Mouse (Mus musculus) kidney, adult 9 months (tissue): ENCODE data around the gene Tcstv3.
"Not testable (repeated sequence)": the region's sequence is repeated elsewhere in the genome, so short reads cannot be mapped to it uniquely, and the experiment has no call there.

ENCODE experiments used
- DNase-seq: peaks from one replicate; pipeline ENCODE4 v3.0.0; 2022

Gene Tcstv3

DNA sequence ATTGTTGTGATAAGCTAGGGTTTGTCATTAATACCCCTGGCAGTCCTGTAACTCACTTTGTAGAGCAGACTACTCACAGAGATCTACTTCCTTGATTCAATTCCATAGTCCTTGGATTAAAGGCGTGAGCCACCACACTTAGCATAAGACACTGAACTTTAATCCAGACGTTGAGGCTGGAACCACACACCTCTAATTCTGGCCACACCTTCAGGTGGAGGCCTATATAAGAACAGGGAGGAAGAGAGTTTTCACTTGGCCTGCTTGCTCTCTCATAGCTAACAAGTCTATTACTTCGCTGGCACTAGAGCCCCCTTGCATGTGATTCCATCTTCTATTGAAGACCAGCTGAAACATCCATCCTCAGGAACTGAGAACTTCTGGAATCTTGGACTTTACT lies at the start of gene Tcstv3:
Gene Tcstv3, plus strand, starts transcription at position 301 of the 400 bp plus-strand sequence.
- not testable (repeated sequence) for DNase-seq

DNA sequence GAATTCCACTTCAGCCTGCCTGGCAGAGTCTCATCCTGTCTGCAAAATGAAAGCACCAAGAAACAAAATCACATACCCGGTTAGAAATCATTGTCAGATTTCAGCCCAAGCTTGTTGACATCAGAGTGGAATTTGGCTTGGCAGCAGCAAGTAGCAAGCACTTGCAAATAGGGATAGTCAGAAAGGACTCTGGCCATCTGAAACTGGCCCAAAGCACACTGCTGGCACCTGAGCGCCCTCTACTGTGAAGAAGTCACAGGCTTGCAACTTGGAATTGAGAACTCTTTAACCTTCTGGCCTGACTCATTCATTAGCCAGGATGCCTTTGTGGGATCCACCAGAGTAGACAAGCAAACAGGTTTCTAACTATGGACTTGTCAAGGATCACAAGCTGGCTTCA lies 38.8 kb upstream of the Tcstv3 start:
- peak; percentile 20 for DNase-seq

DNA sequence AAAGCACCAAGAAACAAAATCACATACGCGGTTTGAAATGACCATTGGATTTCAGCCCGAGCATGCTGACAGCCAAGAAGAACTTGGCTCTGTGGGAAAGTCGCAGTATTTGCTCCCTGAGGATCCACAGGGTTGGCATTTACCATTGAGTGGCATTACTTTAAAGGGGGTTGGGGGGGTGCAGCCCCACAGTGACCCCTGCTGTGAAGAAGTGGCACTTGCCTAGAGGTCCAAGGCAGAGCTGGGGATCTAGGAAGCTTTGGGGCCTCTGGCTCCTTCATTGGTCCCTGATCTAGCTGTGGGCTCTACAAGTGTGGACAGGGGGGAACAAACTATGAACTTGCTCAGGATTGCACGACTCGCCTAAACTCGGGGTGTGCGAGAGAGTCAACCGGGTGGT lies 37.9 kb upstream of the Tcstv3 start:
- no peak for DNase-seq

DNA sequence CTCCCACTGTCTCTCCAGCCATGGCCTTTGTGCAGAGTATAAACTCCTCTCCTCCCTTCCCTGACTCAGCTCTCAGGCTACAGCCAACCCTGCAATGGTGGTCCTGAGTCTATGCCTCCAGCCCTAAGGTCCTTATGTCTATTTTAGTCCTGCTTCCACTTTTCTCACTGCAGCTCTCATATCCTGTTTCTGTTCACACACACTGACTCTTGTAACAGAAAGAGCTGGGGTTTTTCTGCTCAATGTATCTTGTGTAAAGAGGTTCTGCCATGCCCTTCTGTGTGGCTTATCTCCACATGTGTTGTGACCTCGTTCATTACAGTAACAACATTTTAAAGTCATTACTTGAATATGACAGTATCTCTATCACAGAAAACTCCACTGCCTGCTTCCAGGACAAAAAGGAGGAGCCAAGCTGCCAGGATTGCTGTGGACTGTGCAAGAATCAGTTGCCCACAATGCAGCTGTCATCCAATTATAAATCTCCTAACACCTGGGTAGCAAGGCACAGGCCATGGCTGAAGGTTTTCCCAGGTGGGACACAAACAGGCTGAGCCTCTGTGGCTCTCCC lies 17.3 kb upstream of the Tcstv3 start:
- DNase-seq: no peak

DNA sequence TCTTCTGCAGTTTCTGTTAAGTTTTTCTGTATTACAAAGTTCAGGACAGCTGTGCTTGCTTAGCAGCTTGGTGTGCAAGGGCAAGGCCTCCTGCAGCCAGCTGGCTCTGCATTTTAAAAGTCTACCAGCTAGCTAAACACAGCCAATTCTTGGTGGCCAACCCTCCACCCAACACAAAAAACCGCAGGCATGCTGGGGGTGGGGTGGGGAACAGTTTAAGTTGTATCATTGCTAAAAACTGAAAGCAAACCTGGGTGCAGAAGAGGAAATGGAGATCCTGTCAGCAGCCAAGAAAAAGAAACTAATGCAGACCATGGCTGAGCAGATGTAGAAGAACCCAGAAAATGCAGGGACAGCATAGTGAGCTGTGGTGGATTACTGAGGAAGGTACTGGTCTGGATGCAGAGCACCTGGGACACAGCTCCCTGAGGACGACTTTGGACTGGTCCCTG lies 16.7 kb upstream of the Tcstv3 start, which contains the start of gene BC147527:
Gene BC147527, plus strand, starts transcription at position 402 of the 452 bp plus-strand sequence.
- DNase-seq: peak; percentile 4

DNA sequence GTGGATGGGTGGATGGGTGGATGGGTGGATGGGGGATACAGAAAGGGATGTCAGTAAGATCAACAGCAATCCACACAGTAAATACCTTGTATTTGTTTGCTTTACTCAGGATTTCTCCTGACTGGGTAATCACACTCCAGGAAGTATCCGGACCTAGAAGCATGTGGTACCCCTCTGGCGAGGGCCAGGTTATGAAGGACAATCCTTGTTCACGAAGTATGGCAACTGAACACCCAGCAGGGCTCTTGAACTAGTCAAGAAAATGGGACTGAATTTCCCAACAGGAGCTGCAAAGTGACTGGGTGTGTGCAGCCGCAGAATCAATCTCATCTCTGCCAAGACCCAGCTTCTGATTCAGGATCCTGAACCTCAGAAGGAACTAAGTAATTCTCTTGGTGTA lies 15.8 kb upstream of the Tcstv3 start:
- no peak for DNase-seq

DNA sequence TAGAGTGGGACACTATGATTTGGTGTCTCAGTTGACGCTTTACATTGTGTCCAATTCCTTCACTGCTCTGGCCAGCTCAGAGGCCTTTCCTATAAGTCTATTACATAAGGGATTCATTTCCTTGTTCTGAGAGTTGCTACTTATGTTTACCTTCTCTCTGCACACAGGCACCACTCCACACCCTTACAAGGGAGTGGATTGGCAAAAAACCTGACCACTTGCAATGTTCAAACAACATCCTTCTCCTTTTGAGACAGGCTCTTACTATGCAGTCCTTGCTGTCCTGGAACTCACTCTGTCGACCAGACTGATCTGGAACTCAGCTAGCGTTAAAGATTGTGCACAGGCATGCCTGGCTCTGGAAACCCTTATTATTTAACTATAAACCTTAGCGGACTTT lies 5.9 kb upstream of the Tcstv3 start:
- DNase-seq: no peak

DNA sequence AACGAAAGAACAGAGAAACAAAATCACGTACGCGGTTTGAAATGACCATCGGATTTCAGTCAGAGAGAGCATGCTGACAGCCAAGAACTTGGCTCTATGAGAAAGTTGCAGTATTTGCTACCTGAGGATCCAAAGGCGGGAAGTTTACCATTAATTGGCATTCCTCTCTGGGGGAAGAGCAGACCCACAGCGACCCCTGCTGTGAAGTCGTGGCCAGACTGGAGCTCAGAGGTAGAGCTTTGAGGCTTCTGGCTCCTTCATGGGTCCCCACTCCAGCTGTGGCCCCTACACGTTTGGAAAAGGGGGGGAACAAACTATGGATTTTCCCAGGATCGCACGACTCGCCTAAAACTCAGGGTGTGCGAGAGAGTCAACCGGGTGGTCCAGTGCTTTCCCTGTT lies 3.1 kb upstream of the Tcstv3 start:
- no peak for DNase-seq

DNA sequence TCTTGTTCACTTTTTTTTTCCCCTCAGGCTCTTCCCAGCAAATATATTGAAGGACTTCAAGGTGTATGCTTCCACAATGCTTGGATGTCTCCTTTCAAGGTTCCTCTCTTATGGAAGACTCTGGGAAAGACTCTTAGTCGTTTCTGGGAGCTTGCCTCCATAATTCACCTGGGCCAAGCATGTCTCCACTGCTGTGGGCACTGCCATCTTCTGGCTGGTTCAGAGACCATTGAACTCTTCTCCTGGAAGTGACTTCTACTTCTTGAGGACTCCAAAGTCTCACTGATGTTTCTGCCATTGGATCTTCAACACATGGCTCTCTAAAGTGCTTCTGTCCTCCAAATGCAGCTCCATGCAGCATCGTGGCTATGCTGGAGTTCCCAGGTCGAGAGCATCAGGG lies 3.5 kb downstream of the Tcstv3 start:
- DNase-seq: no peak

DNA sequence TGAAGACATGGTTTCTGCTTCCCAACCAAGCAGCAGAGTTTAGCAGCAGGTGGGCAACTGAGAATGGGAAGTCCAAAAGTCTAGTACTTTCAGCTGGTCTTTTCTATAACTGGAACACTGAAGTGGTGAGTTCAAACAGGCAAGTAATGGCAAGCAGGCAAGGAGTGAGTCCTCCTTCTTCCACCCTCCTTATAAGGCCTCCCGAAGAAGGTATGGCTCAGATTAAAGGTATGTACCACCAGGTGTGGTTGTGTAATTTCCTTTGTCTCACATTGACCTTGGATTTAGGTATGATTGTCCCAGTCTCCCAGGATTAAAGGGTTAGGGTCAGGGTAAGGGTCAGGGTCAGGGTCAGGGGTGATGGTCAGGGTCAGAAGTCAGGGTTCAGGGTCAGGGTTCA lies 4.0 kb downstream of the Tcstv3 start:
- DNase-seq: no peak
